Mouse (Mus musculus) erythroblast, embryonic 14.5 days (primary cell): Measurements from ENCODE around the gene Rhoa. TPM values are rescaled to one million over a fixed set of nuclear protein-coding genes. Genes with fewer than 3 reads are reported as not detected.
"Not testable (repeated sequence)": the region's sequence is repeated elsewhere in the genome, so short reads cannot be mapped to it uniquely, and the experiment has no call there.

ENCODE experiments used
- H3K27me3 ChIP-seq: 2 replicates; pipeline ENCODE4 v1.6.1; 2012; ENCODE audit warnings: inconsistent platforms; ENCODE audit not compliant: control insufficient read depth
- H3K36me3 ChIP-seq: 2 replicates; pipeline ENCODE4 v1.6.1; 2012; ENCODE audit warnings: mild to moderate bottlenecking, inconsistent platforms; ENCODE audit not compliant: control insufficient read depth
- H3K4me1 ChIP-seq: 2 replicates; pipeline ENCODE4 v1.6.1; 2012; ENCODE audit warnings: inconsistent platforms; ENCODE audit not compliant: control insufficient read depth
- H3K4me3 ChIP-seq: replicated peaks from 2 replicates; pipeline ENCODE3; 2012; ENCODE audit warnings: moderate library complexity, mild to moderate bottlenecking, inconsistent platforms
- H3K9me3 ChIP-seq: 2 replicates; pipeline ENCODE4 v1.6.1; 2012; ENCODE audit warnings: low read length, inconsistent platforms, mixed read lengths; ENCODE audit not compliant: control insufficient read depth
- GATA1 ChIP-seq: IDR thresholded peaks from 2 replicates; pipeline ENCODE4 v1.6.1; 2012; ENCODE audit warnings: low read length, inconsistent platforms, mixed read lengths
- TAL1 ChIP-seq: IDR thresholded peaks from 3 replicates; pipeline ENCODE4 v1.6.1; 2012; ENCODE audit warnings: low read length, inconsistent platforms, mixed read lengths
- polyA plus RNA-seq: library from polyadenylated mRNA; stranded (reverse); fragments of >175 nt; gene quantifications from 2 replicates; pipeline ENCODE4 v1.2.3, GENCODE M21; 2012

Rhoa gene
- polyA plus RNA-seq, 1 experiment = 12.9 TPM

DNA sequence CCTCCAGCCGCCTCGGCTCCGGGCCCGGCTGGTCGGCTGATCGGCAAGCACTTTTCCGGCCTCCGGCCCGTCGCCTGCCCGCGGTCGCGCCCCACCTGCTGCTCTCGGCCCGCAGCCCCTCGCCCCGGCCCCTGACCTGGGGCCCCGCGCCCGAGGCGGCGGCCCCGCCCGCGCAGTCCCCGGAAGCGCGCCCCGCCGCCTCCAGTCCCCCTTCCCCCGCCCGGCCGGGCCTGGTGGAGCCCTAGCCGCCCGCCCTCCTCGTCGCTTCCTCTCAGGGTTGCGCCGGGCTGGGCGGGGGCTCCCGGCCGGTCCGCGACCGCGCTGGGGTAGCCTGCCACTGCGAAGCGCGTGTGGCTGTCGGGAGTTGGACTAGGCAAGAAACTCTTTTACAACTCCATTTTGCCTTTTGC is 647 bp downstream of the Rhoa start:
- Histone ChIP-seq H3K4me3 (peak overlapping the region; percentile 83), H3K4me1 (peaks cover 58% of the 10 kb centered on the region), H3K36me3 (peaks cover 58% of the 10 kb centered on the region), H3K9me3 (no peaks in the 10 kb centered on the region), H3K27me3 (no peaks in the 10 kb centered on the region)
- TF ChIP-seq GATA1 (no peak), TAL1 (no peak)

DNA sequence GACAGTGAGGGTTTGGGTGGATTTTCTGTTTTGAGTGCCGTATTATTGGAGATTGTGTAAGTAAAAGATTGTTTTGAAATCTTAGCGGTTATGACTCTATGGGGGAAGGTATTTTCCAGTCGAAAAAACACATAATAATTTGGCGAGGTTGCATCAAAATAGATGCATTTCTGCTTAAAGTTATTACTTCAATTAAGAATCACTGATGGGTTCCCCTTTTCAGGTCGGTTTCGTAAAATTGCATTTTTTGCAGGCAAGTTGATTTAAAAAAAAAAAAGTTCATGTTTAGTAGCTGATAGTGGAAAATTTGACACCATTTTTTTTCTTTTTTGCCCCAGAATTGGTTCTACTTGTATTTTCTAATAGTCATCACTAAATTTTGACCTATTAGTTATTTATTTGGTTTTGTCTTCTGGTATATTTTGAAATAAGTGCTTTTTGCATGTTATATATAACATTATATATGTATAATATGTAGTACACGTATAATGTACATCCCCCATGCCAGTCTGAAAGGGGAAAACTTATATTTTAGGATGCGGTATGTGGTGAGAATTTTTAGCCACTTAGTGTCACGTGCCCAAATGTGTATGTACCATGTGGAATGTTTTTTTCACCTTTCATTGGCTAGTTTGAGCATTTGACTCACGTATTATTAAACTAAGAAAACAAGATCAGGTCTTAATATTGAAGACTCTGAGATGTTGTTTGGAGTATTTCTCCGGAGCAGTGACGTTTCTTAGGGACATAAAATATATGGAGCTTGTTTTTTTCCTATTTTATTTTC is 1.3 kb downstream of the Rhoa start:
- H3K4me3 ChIP-seq = peak overlapping the region; percentile 83
- H3K36me3 ChIP-seq = peaks cover 61% of the 10 kb centered on the region
- TF ChIP-seq TAL1 = no peak
- no peak for TF ChIP-seq GATA1
- H3K4me1 ChIP-seq = peaks cover 64% of the 10 kb centered on the region
- H3K27me3 ChIP-seq = no peaks in the 10 kb centered on the region
- H3K9me3 ChIP-seq = no peaks in the 10 kb centered on the region

DNA sequence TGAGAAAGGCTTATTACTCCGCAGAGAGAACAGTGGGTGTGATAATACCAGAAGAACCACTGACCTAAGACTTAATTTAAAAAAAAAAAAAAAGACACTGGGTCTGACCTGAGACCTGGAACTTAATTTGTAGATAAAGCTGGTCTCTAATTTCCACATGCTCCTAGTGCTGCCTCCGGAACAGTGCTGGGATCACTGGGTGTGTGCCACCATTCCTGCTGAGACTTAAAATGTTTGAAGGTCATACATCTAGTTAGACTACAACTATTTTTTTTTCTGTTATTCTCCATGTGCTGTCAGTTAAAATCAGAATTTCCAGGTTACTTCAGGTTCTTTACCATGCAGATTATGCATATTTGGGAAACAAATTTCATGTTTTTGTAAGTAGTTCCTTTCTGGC is 2.2 kb downstream of the Rhoa start:
- H3K4me1 ChIP-seq = peaks cover 59% of the 10 kb centered on the region
- H3K4me3 ChIP-seq = peak overlapping the region; percentile 83
- TF ChIP-seq GATA1 = no peak
- TF ChIP-seq TAL1 = no peak
- peaks cover 60% of the 10 kb centered on the region for H3K36me3 ChIP-seq
- no peaks in the 10 kb centered on the region for H3K9me3 ChIP-seq
- no peaks in the 10 kb centered on the region for H3K27me3 ChIP-seq

DNA sequence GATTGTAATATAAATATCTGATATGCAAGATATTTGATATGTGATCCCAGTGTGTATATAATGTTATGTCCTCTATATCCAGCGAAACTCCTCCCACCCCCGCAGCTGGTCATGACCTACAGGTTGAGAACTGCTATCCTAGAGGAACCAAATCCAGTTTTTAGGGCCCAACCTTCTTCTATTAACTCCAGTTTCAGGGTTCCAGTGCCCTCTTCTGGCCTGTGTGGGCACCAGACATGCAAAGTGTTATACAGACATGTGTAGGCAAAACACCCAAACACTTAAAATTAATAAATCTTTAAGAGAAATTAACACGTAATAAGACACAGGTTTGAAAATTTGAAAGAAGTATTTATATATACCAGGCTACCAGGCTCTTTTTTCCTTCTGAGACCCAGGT is 11.6 kb downstream of the Rhoa start:
- H3K9me3 ChIP-seq = no peaks in the 10 kb centered on the region
- TF ChIP-seq TAL1 (no peak), GATA1 (no peak)
- no peaks in the 10 kb centered on the region for H3K27me3 ChIP-seq
- peaks cover 94% of the 10 kb centered on the region for H3K36me3 ChIP-seq
- no peak overlapping the region for H3K4me3 ChIP-seq
- H3K4me1 ChIP-seq = peaks cover 32% of the 10 kb centered on the region

DNA sequence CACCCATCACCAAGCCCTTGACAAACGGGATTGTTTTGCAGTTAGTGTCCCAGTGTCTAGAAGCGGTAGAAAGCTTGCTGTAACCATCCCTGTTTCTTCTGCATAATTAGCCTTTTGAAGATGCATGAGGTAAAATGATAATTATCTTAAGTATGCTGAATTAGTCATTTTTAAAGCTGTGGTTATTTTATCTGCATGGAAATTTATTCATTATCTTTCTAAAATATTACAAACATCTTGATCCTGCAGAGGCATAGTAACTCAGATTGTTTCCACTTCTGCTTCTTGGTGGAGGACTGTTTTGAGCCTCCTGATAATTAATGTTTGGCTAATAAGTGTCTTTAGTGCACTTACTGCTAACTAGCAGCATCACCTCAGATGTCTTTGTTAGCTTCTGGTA is 12.5 kb downstream of the Rhoa start:
- peaks cover 95% of the 10 kb centered on the region for H3K36me3 ChIP-seq

DNA sequence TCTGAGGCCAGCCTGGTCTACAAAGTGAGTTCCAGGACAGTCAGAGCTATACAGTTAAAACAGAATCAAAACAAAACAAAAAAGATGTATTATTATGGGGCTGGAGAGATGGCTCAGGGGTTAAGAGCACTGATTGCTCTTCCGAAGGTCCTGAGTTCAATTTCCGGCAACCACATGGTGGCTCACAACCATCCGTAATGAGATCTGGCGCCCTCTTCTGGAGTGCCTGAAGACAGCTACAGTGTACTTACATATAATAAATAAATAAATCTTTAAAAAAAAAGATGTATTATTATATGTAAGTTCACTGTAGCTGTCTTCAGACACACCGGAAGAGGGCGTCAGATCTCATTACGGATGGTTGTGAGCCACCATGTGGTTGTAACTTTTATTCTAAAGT is 16.1 kb downstream of the Rhoa start:
- Histone ChIP-seq H3K36me3 (peaks cover 96% of the 10 kb centered on the region), H3K4me1 (peaks cover 44% of the 10 kb centered on the region)
- not testable (repeated sequence) for H3K27me3 ChIP-seq, H3K4me3 ChIP-seq, H3K9me3 ChIP-seq

More for the DNA sequence above, 12.5 kb downstream of the Rhoa start:
- TF ChIP-seq GATA1 = no peak
- Histone ChIP-seq H3K27me3 (no peaks in the 10 kb centered on the region), H3K4me1 (peaks cover 36% of the 10 kb centered on the region), H3K9me3 (no peaks in the 10 kb centered on the region), H3K4me3 (no peak overlapping the region)

DNA sequence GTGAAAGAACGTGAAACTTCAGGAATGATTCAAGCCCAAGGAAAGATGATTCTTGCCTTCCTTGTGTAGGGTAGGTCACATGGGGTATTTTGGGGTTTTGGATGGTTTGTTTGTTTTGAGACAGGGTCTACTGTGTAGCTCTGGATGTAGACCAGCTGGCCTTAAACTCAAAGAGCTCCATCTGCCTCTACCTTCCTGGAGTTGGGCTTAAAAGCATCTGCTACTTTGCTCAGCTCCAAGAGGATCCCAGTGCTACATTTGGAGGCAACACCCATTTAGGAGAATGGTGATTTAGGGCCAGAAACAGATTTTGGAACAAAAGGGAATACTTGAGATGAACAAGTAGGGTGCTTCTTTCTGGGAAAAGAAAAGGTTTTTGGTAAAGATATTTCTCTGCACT is 18.9 kb downstream of the Rhoa start:
- Histone ChIP-seq H3K36me3 (peaks cover 97% of the 10 kb centered on the region), H3K4me1 (peaks cover 41% of the 10 kb centered on the region), H3K27me3 (no peaks in the 10 kb centered on the region), H3K9me3 (peaks cover 6% of the 10 kb centered on the region), H3K4me3 (no peak overlapping the region)
- no peak for TF ChIP-seq TAL1
- no peak for TF ChIP-seq GATA1

DNA sequence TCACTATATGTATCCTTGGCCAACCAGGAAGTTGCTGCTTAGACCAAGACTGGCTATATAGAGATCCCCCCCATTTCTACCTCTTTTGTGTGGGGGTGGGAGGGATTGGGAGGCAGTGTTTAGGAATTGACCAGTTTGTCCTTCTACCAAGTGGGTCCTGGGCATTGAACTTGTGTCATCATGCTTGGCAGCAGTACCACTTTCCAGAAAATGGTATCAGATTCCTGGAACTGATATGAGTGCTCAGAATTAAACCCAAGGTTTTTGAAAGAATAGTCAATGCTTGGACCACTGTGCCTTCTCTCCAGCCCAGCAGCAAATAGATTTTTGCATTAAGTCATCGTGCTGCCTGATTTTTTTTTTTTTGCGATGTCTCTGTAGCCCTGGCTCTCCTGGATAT is 19.9 kb downstream of the Rhoa start:
- 0 out of 2 replicates have a peak, but pooled peaks have one; percentile 36 for TF ChIP-seq GATA1
- no peak for TF ChIP-seq TAL1
- Histone ChIP-seq H3K9me3 (peaks cover 6% of the 10 kb centered on the region), H3K27me3 (no peaks in the 10 kb centered on the region), H3K4me3 (no peak overlapping the region), H3K4me1 (peaks cover 38% of the 10 kb centered on the region), H3K36me3 (peaks cover 97% of the 10 kb centered on the region)

DNA sequence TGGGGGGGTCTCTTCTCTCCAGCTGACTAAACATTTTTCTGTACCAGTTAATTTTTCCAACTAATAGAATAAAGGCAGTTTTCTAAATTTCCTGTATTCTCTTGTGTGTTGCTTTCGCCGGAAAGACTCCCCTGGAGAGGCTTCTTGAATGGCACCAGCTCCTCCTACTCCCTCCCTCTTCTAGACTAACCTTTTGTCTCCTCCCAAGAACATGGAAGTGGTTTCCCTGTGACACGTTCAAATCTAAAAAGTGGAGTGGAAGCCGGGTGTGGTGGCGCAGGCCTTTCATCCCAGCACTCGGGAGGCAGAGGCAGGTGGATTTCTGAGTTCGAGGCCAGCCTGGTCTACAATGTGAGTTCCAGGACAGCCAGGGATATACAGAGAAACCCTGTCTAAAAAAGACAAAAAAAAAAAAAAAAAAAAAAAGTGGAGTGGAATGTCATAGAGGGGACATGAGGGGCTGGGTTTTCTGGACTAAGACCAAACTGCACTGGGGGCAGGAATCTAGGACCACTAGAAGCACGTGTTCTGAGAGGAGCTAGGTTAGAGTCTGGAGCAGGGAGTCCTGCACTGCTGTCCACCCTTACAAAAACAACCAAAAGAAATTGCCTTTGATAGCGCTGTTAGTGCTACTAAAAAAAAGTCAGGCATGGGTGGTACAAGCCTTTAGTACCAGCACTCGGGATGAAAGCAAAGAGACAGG is 32.1 kb downstream of the Rhoa start:
- Histone ChIP-seq H3K27me3 (no peaks in the 10 kb centered on the region), H3K9me3 (peaks cover 3% of the 10 kb centered on the region; the same call in 1 of the 2 replicates), H3K36me3 (peaks cover 97% of the 10 kb centered on the region), H3K4me3 (peak overlapping the region; percentile 74), H3K4me1 (peaks cover 51% of the 10 kb centered on the region)
- TF ChIP-seq GATA1 (no peak), TAL1 (no peak)

DNA sequence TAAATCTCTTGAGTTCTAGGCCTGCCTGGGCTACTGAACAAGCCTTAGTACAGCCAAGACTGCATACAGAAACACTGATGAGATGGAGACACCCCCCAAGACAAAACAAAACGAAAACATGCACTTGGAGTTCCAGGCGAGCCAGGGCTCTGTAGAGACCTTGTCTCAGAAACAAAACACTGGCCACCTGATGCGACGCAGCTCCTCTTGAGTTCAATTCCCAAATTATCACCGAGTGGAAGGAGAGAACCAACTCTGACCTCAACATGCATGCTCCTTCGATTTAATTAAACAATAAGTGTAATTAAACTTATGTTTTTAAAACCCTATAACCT is 32.6 kb downstream of the Rhoa start:
- H3K36me3 ChIP-seq = peaks cover 96% of the 10 kb centered on the region
- TF ChIP-seq TAL1 = no peak
- peak overlapping the region; percentile 74 for H3K4me3 ChIP-seq
- peaks cover 3% of the 10 kb centered on the region; the same call in 1 of the 2 replicates for H3K9me3 ChIP-seq
- H3K27me3 ChIP-seq = no peaks in the 10 kb centered on the region
- peaks cover 54% of the 10 kb centered on the region for H3K4me1 ChIP-seq
